Mouse (Mus musculus): ENCODE data around the gene Mcl1. TPM values are rescaled to one million over a fixed set of nuclear protein-coding genes. Genes with fewer than 3 reads are reported as not detected.

Mcl1 gene
- polyA plus RNA-seq, 1 experiment from 2014 or later, result 91.1 TPM

- H3K27ac ChIP-seq, result no peak overlapping the region
- no peak overlapping the region for H3K4me3 ChIP-seq
- H3K9ac ChIP-seq, result peak overlapping the region; percentile 8; the same call in 1 of the 2 replicates
- no peaks in the 10 kb centered on the region for H3K27me3 ChIP-seq (replicated peaks)
- H3K9me3 ChIP-seq, result no peaks in the 10 kb centered on the region
- peaks cover 20% of the 10 kb centered on the region for H3K36me3 ChIP-seq
- H3K4me2 ChIP-seq (replicated peaks), result peak overlapping the region; percentile 31; the same call in 1 of the 2 replicates
- peaks cover 47% of the 10 kb centered on the region for H3K4me1 ChIP-seq
- no peak for ATAC-seq (ENCODE audit: low FRiP score, low read depth)
- 64% methylated on average over 10 of the region's 10 CpGs for WGBS
These were observed 14.5 kb downstream of the Mcl1 start for GRCm38 (mm10) chr3:95672861-95673706.

GRCm38 (mm10) chr3:95673707-95674211 lies 15.2 kb downstream of the Mcl1 start:
- 28% methylated on average over 11 of the region's 11 CpGs for WGBS
- Histone ChIP-seq H3K9ac (no peak overlapping the region), H3K9me3 (no peaks in the 10 kb centered on the region), H3K36me3 (peaks cover 17% of the 10 kb centered on the region), H3K4me2 (replicated peaks) (peak overlapping the region; percentile 31), H3K4me3 (no peak overlapping the region), H3K27me3 (replicated peaks) (no peaks in the 10 kb centered on the region), H3K27ac (no peak overlapping the region; the same call in 1 of the 2 replicates), H3K4me1 (peaks cover 41% of the 10 kb centered on the region)
- ATAC-seq (ENCODE audit: low FRiP score, low read depth), result no peak

- H3K4me1 ChIP-seq, result peaks cover 41% of the 10 kb centered on the region
- H3K9me3 ChIP-seq, result no peaks in the 10 kb centered on the region
- H3K27ac ChIP-seq, result no peak overlapping the region; the same call in 1 of the 2 replicates
- H3K36me3 ChIP-seq, result peaks cover 14% of the 10 kb centered on the region
- no peak overlapping the region for H3K9ac ChIP-seq
- no peak for ATAC-seq (ENCODE audit: low FRiP score, low read depth)
- peak overlapping the region; percentile 31; the same call in 1 of the 2 replicates for H3K4me2 ChIP-seq (replicated peaks)
- 44% methylated on average over 2 of the region's 2 CpGs for WGBS
- no peak overlapping the region for H3K4me3 ChIP-seq
- no peaks in the 10 kb centered on the region for H3K27me3 ChIP-seq (replicated peaks)
These were observed 15.6 kb downstream of the Mcl1 start for GRCm38 (mm10) chr3:95674236-95674635.

- Histone ChIP-seq H3K9ac (no peak overlapping the region), H3K4me3 (no peak overlapping the region), H3K36me3 (peaks cover 10% of the 10 kb centered on the region), H3K27me3 (replicated peaks) (no peaks in the 10 kb centered on the region), H3K27ac (no peak overlapping the region; the same call in 1 of the 2 replicates), H3K4me1 (peaks cover 41% of the 10 kb centered on the region), H3K4me2 (replicated peaks) (no peak overlapping the region), H3K9me3 (no peaks in the 10 kb centered on the region)
- WGBS, result 12% methylated on average over 6 of the region's 6 CpGs
- ATAC-seq (ENCODE audit: low FRiP score, low read depth), result 0 out of 2 replicates have a peak, but pooled peaks have one; percentile 3
These were observed 16.2 kb downstream of the Mcl1 start for GRCm38 (mm10) chr3:95674812-95675211.

- Histone ChIP-seq H3K4me2 (replicated peaks) (0 out of 2 replicates have a peak overlapping the region, but pooled peaks have one; percentile 3), H3K9me3 (no peaks in the 10 kb centered on the region), H3K9ac (no peak overlapping the region), H3K4me3 (no peak overlapping the region), H3K27ac (peak overlapping the region; percentile 21), H3K4me1 (peaks cover 41% of the 10 kb centered on the region), H3K27me3 (replicated peaks) (no peaks in the 10 kb centered on the region), H3K36me3 (peaks cover 10% of the 10 kb centered on the region)
- ATAC-seq (ENCODE audit: low FRiP score, low read depth), result peak; percentile 51; the same call in 1 of the 2 replicates
- 22% methylated on average over 7 of the region's 8 CpGs for WGBS
These were observed 16.9 kb downstream of the Mcl1 start for GRCm38 (mm10) chr3:95675301-95676092.

- Histone ChIP-seq H3K36me3 (peaks cover 10% of the 10 kb centered on the region), H3K9me3 (no peaks in the 10 kb centered on the region), H3K4me1 (peaks cover 53% of the 10 kb centered on the region), H3K4me3 (no peak overlapping the region), H3K4me2 (replicated peaks) (no peak overlapping the region), H3K27ac (no peak overlapping the region), H3K27me3 (replicated peaks) (no peaks in the 10 kb centered on the region), H3K9ac (no peak overlapping the region)
- ATAC-seq (ENCODE audit: low FRiP score, low read depth), result no peak
- WGBS, result 60% methylated on average over 15 of the region's 15 CpGs
These were observed 18.3 kb downstream of the Mcl1 start for GRCm38 (mm10) chr3:95676745-95677419.

- 83% methylated on average over 19 of the region's 19 CpGs for WGBS
- Histone ChIP-seq H3K36me3 (peaks cover 10% of the 10 kb centered on the region), H3K4me3 (no peak overlapping the region), H3K4me1 (peaks cover 47% of the 10 kb centered on the region), H3K4me2 (replicated peaks) (no peak overlapping the region), H3K9ac (no peak overlapping the region), H3K27ac (no peak overlapping the region), H3K27me3 (replicated peaks) (no peaks in the 10 kb centered on the region), H3K9me3 (no peaks in the 10 kb centered on the region)
- ATAC-seq (ENCODE audit: low FRiP score, low read depth), result no peak
These were observed 19.0 kb downstream of the Mcl1 start for GRCm38 (mm10) chr3:95677420-95678090.

- peaks cover 33% of the 10 kb centered on the region for H3K4me1 ChIP-seq
- no peak overlapping the region for H3K4me3 ChIP-seq
- WGBS, result 96% methylated on average over 8 of the region's 8 CpGs
- H3K27me3 ChIP-seq (replicated peaks), result no peaks in the 10 kb centered on the region
- no peak for ATAC-seq (ENCODE audit: low FRiP score, low read depth)
- no peaks in the 10 kb centered on the region for H3K9me3 ChIP-seq
- no peak overlapping the region for H3K9ac ChIP-seq
- H3K4me2 ChIP-seq (replicated peaks), result no peak overlapping the region
- peaks cover 5% of the 10 kb centered on the region for H3K36me3 ChIP-seq
- H3K27ac ChIP-seq, result no peak overlapping the region
These were observed 21.0 kb downstream of the Mcl1 start for GRCm38 (mm10) chr3:95679551-95679950.

GRCm38 (mm10) chr3:95680673-95681072 lies 22.1 kb downstream of the Mcl1 start:
- no peaks in the 10 kb centered on the region for H3K9me3 ChIP-seq
- 0 out of 2 replicates have a peak overlapping the region, but pooled peaks have one; percentile 15 for H3K27ac ChIP-seq
- H3K9ac ChIP-seq, result no peak overlapping the region
- peaks cover 5% of the 10 kb centered on the region for H3K36me3 ChIP-seq
- 89% methylated on average over 6 of the region's 6 CpGs for WGBS
- ATAC-seq (ENCODE audit: low FRiP score, low read depth), result no peak
- H3K4me3 ChIP-seq, result no peak overlapping the region
- peaks cover 22% of the 10 kb centered on the region for H3K4me1 ChIP-seq
- H3K4me2 ChIP-seq (replicated peaks), result no peak overlapping the region
- H3K27me3 ChIP-seq (replicated peaks), result no peaks in the 10 kb centered on the region

GRCm38 (mm10) chr3:95681365-95681764 lies 22.8 kb downstream of the Mcl1 start:
- Histone ChIP-seq H3K4me1 (peaks cover 20% of the 10 kb centered on the region), H3K9me3 (no peaks in the 10 kb centered on the region), H3K27me3 (replicated peaks) (peaks cover 2% of the 10 kb centered on the region; the same call in 1 of the 2 replicates), H3K4me3 (no peak overlapping the region), H3K9ac (0 out of 2 replicates have a peak overlapping the region, but pooled peaks have one; percentile 17), H3K4me2 (replicated peaks) (no peak overlapping the region), H3K36me3 (peaks cover 5% of the 10 kb centered on the region), H3K27ac (peak overlapping the region; percentile 15; the same call in 1 of the 2 replicates)
- WGBS, result 48% methylated on average over 11 of the region's 11 CpGs
- no peak for ATAC-seq (ENCODE audit: low FRiP score, low read depth)

GRCm38 (mm10) chr3:95682878-95683277 lies 24.3 kb downstream of the Mcl1 start:
- Histone ChIP-seq H3K9me3 (no peaks in the 10 kb centered on the region), H3K9ac (no peak overlapping the region), H3K27me3 (replicated peaks) (peaks cover 6% of the 10 kb centered on the region; the same call in 1 of the 2 replicates), H3K4me1 (peaks cover 36% of the 10 kb centered on the region), H3K27ac (no peak overlapping the region), H3K36me3 (no peaks in the 10 kb centered on the region), H3K4me2 (replicated peaks) (no peak overlapping the region), H3K4me3 (no peak overlapping the region)
- WGBS, result 63% methylated on average over 5 of the region's 5 CpGs
- ATAC-seq (ENCODE audit: low FRiP score, low read depth), result no peak

Data from neural tube, embryonic 12.5 days (tissue).